Mouse (Mus musculus) ES-E14 (cell line): ENCODE results near the gene Baiap2.

Source experiments
- CHD2 ChIP-seq: IDR thresholded peaks from 2 replicates; pipeline ENCODE4 v1.6.1; 2014; ENCODE audit warnings: mild to moderate bottlenecking, low read depth, low read length, inconsistent platforms
- HCFC1 ChIP-seq: IDR thresholded peaks from 2 replicates; pipeline ENCODE4 v1.6.1; 2012; ENCODE audit warnings: low read length, inconsistent platforms, borderline replicate concordance; ENCODE audit not compliant: insufficient read depth
- MAFK ChIP-seq: IDR thresholded peaks from 2 replicates; pipeline ENCODE4 v1.6.1; 2014; ENCODE audit warnings: mild to moderate bottlenecking, low read depth, low read length, inconsistent platforms; ENCODE audit not compliant: insufficient read depth
- ZC3H11A ChIP-seq: IDR thresholded peaks from 2 replicates; pipeline ENCODE4 v1.6.1; 2012; ENCODE audit warnings: low read depth, mild to moderate bottlenecking, inconsistent platforms, low read length, borderline replicate concordance
- ZNF384 ChIP-seq: IDR thresholded peaks from 2 replicates; pipeline ENCODE4 v1.6.1; 2012; ENCODE audit warnings: low read depth, low read length, inconsistent platforms

DNA sequence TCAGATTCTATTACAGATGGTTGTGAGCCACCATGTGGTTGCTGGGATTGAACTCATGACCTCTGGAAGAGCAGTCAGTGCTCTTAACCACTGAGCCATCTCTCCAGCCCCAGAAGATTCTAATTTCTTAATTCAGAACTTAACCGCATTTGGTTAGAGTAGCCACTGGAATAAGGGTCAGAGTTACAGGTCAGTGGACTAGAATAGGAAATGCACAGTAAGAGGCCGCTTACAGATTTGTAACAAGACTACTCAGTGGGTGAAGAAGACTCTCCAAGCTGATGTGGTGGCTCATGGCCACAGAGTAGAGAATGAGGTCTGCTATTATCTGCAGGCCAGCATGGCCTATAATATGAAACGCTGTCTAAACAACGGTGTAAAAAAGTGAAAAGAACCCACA, 39.7 kb upstream of the Baiap2 start:
- TF ChIP-seq MAFK (no peak), ZNF384 (no peak), ZC3H11A (no peak), HCFC1 (no peak), CHD2 (no peak)
